Mouse (Mus musculus) heart, adult 2 months (tissue): ENCODE data around the gene Trat1.

Experiments
- CTCF ChIP-seq: fragments of 200-600 bp; IDR thresholded peaks from 2 replicates; pipeline ENCODE4 v1.8.1; 2022; ENCODE audit warnings: antibody characterized with exemption, mild to moderate bottlenecking, moderate library complexity
- EP300 ChIP-seq: fragments of 200-500 bp; IDR thresholded peaks from 2 replicates; pipeline ENCODE4 v1.6.1; 2011; ENCODE audit warnings: low read depth, low read length, control low read depth; ENCODE audit not compliant: insufficient read depth
- POLR2A ChIP-seq: fragments of 200-500 bp; IDR thresholded peaks from 2 replicates; pipeline ENCODE4 v1.6.1; 2011; ENCODE audit warnings: mild to moderate bottlenecking, low read depth, low read length, control low read depth; ENCODE audit not compliant: insufficient read depth

- no peak for TF ChIP-seq CTCF
- no peak for TF ChIP-seq EP300
- TF ChIP-seq POLR2A = no peak
Observed at GRCm38 (mm10) chr16:48777254-48777653, 5.4 kb upstream of the Trat1 start.
